Mouse (Mus musculus) ES-Bruce4 (cell line): ENCODE results near the gene Nfatc2ip.

Source experiments
- CTCF ChIP-seq: IDR thresholded peaks from one replicate; pipeline ENCODE4 v1.8.1; 2011; ENCODE audit warnings: low read depth, low read length
- EP300 ChIP-seq: IDR thresholded peaks from 2 replicates; pipeline ENCODE4 v1.6.1; 2011; ENCODE audit warnings: low read depth, low read length; ENCODE audit not compliant: insufficient read depth
- POLR2A ChIP-seq: IDR thresholded peaks from one replicate; pipeline ENCODE4 v1.8.1; 2011; ENCODE audit warnings: low read length; ENCODE audit not compliant: insufficient read depth

DNA sequence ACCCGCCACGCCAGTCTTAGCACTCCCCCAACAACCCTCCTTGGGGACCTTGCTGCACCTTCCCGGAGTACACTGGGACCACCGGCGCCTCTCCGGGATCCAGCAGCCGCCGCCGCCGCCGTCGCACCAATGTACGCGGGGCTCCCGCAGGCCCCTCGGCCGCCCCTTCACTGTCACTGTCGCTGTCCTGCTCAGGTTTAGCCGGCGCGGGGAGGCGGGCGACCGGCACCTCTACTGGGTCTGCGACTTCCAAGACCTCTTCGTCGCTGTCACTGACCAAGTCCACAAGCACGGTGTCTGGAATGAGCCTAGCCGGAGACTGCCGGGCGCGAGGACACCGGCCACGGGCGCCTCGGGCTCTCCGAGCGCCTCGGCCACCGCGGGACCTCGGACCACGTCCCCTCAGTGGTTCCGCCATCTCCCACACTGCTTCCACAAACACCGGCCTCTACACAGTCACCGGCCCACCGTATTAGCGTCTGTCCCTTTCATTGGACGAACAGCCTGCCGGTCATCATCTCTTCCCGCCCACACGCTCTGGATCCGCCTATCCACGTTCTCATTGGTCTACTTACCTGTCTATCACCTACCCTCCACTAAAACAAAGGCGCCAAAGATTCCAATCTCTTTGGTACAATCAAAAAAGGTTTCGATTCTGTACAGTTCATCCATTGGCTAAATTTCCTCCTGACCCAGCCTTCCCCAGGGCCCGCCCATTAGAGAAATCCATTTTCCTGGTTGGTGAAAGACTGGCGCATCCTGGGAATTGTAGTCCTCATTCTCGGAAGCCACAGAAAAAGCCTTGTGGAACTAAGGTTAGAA is at the start of gene Nfatc2ip:
- TF ChIP-seq EP300 (0 out of 2 replicates have a peak, but pooled peaks have one; percentile 9), CTCF (no peak), POLR2A (peak; percentile 77)
